Mouse (Mus musculus) thymus, adult 18-20 months (tissue): Measurements from ENCODE around the gene Fgg.

Experiments
- DNase-seq, 2 experiments: peaks; one replicate each; pipeline ENCODE4 v3.0.0; 2022; ENCODE audit warnings: mixed read lengths in 2 of 2

The Fgg gene

GRCm38 (mm10) chr3:83027546-83028251 is 20.2 kb downstream of the Fgg start:
- DNase-seq = no peak

- DNase-seq = no peak
Measured at GRCm38 (mm10) chr3:83030331-83030730, 22.8 kb downstream of the Fgg start.

DNA sequence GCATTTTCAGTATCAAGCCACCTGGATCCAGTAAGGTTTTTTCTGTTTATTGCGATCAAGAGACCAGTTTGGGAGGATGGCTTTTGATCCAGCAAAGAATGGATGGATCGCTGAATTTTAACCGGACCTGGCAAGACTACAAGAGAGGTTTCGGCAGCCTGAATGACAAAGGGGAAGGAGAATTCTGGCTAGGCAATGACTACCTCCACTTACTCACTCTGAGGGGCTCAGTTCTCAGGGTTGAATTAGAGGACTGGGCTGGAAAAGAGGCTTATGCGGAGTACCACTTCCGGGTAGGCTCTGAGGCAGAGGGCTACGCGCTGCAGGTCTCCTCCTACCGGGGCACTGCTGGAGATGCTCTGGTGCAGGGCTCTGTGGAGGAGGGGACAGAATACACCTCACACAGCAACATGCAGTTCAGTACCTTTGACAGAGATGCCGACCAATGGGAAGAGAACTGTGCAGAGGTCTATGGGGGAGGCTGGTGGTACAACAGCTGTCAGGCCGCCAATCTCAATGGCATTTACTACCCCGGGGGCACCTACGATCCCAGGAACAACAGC is 25.3 kb downstream of the Fgg start:
- no peak for DNase-seq

DNA sequence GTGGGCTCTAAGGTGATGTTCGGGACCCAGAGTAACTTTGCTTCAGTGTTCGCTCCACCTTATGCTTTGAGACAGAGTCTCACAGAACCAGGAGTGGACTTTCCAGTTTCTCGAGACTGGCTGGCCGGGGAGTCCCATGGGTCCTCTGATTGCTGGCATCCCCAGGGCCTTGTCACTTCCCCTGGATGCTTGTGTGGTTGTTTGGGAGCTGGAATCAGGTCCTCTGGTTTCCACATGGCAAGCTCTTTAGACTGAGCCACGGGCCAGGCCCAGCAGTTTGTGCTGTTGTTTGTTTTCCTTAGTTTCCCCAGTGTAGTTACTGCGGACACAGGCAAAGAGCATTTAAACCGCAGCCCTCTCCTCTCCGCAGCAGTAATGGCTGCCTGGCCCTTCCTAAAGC is 26.3 kb downstream of the Fgg start:
- no peak for DNase-seq

DNA sequence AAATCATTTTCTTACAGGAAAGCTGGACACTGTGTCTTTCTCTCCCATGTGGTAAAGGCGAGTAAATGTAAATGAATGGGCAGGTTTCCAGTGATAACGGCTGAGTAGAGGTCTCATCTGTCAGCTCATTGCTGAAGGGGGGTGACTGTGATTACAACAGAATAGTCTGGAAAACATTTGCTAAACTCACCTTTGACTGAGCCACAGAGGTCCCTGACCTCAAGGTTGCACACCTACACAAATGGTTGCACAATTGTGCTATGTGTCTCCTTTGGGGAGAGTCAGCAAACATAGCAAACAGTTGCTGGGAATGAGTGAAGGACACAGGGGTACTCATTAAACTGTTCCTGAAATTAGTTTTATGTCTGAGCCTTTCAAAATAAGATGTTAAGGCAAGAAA is 31.3 kb downstream of the Fgg start:
- no peak for DNase-seq

DNA sequence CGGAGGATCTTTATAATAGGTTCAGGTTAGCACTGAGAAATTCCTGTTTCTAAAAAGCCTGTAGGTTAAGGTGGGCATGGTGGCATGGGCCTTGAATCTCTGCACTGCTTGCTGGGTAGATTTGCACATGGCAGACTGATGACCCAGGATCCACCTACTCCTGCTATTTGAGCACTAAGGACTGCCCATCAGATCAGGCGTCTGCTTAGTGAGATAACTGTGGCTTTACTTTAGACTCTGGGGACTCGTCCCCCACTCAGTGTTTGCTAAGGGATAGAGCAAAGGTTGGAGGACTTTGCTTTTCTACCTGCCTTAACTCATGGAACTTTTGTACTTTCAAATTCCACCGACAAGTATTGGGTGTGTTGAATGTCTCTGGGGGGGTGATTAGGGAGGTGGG is 32.1 kb downstream of the Fgg start:
- DNase-seq = no peak

DNA sequence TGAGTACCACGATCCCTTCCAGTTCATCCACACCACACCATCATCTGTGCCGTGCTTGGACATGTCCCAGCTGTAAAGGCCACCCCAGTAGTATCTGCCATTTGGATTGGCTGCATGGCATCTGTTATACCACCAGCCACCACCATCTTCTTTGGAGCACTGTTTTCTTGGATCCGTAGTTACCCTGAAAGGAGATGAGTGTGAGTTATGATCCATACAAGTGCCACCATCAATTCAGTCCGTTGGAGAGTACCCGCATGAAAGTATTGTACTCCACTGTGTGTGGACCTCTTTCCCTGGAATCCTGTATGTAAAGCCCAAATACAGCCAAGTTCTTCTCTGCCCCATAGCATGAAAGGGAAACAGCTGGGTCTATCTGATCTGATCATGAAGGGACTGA is 34.9 kb downstream of the Fgg start:
- DNase-seq = no peak

GRCm38 (mm10) chr3:83046649-83047048 is 39.1 kb downstream of the Fgg start:
- DNase-seq = no peak

DNA sequence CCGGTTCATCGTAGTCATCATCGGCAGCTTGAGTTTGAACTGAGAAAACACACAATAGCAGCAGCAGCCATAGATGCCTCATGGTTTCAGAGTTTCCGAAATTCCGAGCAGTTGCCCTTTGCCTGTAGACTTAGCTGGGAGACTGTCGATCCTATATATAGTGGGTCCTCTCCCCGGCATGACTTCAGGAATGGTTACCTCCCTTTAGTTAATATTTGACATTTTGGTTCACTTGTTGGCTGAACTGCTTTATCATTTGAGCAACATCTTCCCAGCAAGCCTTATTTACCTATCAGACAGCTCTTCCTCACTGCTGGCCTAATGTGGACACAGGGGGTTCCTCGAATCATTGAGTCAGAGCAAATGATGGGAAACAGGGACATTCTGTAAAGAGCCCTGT is 42.2 kb downstream of the Fgg start, which contains the start of gene Fgb:
TSS of gene Fgb (minus strand) at position 184 of the 400 bp plus-strand sequence.
- DNase-seq = no peak

- DNase-seq = no peak
Measured at GRCm38 (mm10) chr3:83050661-83051060, 43.1 kb downstream of the Fgg start.

- DNase-seq = no peak
Measured at GRCm38 (mm10) chr3:83052102-83052501, 44.6 kb downstream of the Fgg start.

- DNase-seq = no peak
Measured at GRCm38 (mm10) chr3:83053126-83053525, 45.6 kb downstream of the Fgg start.

DNA sequence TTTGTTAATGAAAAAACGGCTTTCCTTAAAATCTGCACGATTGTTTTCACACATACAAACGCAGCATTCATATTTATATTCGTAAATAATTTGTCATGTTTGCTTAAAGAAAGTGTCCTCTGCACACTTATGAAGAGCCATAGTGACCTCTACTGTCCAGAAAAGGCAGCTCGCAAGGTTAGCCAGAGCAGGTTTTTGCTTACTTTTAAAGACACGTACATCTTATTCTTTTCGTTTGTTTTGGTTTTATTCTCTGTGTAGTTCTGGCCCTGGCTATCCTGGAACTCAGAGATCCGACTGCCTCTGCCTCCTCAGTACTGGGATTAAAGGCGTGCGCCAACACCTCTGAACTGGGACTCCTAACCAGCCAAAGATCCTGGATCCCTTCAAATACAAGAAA is 46.2 kb downstream of the Fgg start:
- no peak for DNase-seq

DNA sequence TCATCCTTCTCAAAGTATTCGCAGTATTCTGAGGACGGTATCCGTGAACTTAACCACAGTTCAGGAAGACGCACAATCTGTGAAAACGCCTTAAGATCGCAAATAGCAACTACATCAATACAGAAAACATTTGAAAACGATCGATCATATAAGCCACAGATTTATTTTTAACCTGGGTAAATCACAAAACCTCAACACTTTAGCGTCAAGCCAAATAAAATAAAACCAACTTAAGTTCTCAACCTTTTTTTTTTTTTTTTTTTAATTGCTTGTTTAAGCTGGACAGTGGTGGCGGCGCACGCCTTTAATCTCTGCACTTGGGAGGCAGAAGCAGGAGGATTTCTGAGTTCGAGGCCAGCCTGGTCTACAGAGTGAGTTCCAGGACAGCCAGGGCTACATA is 47.2 kb downstream of the Fgg start:
- DNase-seq = no peak

- peak; percentile 97 to 98 for DNase-seq
Measured at GRCm38 (mm10) chr3:83055281-83056038, 47.9 kb downstream of the Fgg start, which contains the start of gene Plrg1. Gene Plrg1 (plus strand): TSS chr3:83055522.

DNA sequence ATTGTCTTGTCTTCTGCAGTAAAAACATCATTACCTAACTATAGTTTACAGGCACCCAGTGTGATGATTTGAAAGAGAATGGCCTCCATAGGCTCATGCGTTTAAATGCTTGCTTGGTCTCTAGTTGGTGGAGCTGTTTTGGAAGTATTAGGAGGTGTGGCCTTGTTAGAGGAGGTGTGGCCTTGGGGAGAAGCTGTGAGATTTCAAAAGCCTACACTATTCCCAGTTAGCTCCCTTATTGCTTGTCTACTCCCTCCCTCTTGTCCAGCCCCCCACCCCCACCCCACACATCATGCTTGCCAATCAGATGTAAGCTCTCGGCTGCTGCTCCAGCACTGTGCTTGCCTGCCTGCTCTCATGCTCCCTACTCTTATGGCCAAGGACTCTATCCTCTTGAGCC is 49.5 kb downstream of the Fgg start:
- DNase-seq = no peak
